Mouse (Mus musculus) spleen, adult 2 months (tissue): ENCODE measurements around the gene Prcd.

Experiments
- CTCF ChIP-seq: fragments of 200-500 bp; IDR thresholded peaks from 2 replicates; pipeline ENCODE4 v1.5.1; 2011; ENCODE audit warnings: mild to moderate bottlenecking, inconsistent platforms; ENCODE audit not compliant: insufficient read depth, insufficient read length, insufficient replicate concordance; ENCODE audit errors: extremely low read depth
- POLR2A ChIP-seq: fragments of 200-500 bp; IDR thresholded peaks from 2 replicates; pipeline ENCODE4 v1.6.1; 2011; ENCODE audit warnings: low read depth, low read length, inconsistent platforms

- TF ChIP-seq CTCF: no peak
- TF ChIP-seq POLR2A: no peak
Measured at GRCm38 (mm10) chr11:116677711-116678441, 24.5 kb downstream of the Prcd start.
